Mouse (Mus musculus) G1E-ER4 (cell line): ENCODE data around the gene Timm8b. TPM values are rescaled to one million over a fixed set of nuclear protein-coding genes. Genes with fewer than 3 reads are reported as not detected.

ENCODE experiments used
- GATA1 ChIP-seq: IDR thresholded peaks from one replicate; pipeline ENCODE4 v1.8.0; 2012; ENCODE audit warnings: low read length, inconsistent platforms
- polyA plus RNA-seq: library from polyadenylated mRNA; stranded (reverse); fragments of >175 nt; gene quantifications from 2 replicates; pipeline ENCODE4 v1.2.3, GENCODE M21; 2012

The Timm8b gene
- polyA plus RNA-seq, 1 experiment, result 13.3 TPM

DNA sequence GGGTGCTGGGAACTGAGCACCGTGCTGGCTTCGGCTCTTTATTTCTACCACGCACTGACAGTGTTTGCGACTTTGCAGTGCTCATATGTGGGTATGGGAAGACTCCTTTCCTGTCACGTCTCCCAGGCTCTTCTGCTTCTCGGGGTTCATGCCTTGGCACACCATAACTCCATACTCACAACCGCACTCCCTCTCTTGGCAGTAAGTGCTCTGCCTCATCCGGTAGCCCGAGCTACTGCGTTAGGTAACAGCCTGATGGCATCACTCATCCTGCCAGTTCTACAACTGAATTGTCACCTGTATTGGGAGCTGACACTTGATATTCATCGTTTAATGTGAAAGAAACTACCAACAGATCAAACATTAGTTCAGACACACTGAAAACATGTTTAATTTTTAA is 30.6 kb downstream of the Timm8b start:
- TF ChIP-seq GATA1, result no peak

DNA sequence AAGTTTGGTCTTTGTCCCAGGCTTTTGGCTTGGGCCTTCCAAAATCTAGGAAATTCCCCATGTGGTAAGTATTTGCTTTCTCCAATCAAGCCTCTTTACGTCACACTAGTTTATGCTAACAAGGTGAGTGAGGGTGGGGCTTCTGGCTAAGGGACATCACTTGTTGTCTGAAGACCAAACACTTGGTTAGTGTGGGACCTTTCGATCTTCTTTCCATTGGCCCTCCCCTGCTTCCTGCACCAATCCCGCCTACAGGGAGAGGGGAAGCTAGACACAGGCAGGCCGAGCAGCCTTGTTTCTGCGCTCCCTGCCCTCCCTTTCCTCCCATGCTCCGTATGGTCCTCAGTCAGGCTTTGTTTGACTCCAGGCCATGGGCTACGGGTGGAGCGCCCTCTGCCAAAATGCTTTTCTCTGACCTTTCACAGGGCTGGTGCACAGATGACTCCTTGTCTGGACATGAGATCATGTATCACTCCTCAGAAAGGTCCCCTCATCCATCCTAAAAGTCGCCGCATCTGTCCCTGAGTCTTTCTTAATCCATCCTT is 43.2 kb downstream of the Timm8b start:
- no peak for TF ChIP-seq GATA1

DNA sequence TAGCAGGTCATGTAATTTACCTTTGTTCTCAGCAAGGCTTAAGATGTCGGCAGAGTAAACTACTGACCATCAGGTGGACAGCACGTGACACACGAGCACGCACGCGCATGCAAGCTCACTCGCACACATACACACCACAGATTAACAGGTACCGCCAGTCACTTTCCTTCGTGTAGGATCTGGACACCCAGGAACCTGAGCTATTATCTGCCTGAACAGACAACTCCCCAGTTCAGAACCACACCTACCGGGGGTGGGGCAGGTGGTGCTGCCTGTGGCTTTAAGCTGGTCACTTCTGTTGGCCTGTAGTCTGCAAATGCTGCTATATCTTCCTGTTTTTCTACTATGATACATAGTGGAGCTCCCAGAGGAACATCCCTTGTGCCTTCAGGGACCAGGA is 46.8 kb downstream of the Timm8b start:
- TF ChIP-seq GATA1, result no peak

Other genes starting within 250 kb of the Timm8b start
- gene Plet1, start 109.4 kb upstream of the Timm8b start, polyA plus RNA-seq, result not detected in 2 replicates
- gene Pts, start 75.2 kb upstream of the Timm8b start, polyA plus RNA-seq, result 6.6 and 15.4 TPM in 2 replicates
- not detected in 2 replicates for gene Il18, start 49.1 kb upstream of the Timm8b start, polyA plus RNA-seq
- not detected in 2 replicates for gene Bco2, start 48.7 kb upstream of the Timm8b start, polyA plus RNA-seq
- gene Tex12, start 42.6 kb upstream of the Timm8b start, polyA plus RNA-seq, result not detected in 2 replicates
- gene Sdhd, start 98 bp upstream of the Timm8b start, polyA plus RNA-seq, result 15.5 and 45.5 TPM in 2 replicates
- 0.29 and 0.44 TPM in 2 replicates for gene Pih1d2, start 13.4 kb downstream of the Timm8b start, polyA plus RNA-seq
- gene Nkapd1, start 13.6 kb downstream of the Timm8b start, polyA plus RNA-seq, result 9.5 and 11.1 TPM in 2 replicates
- gene Dlat, start 55.9 kb downstream of the Timm8b start, polyA plus RNA-seq, result 48.6 and 57.7 TPM in 2 replicates
- not detected in 2 replicates for gene Dixdc1, start 135.6 kb downstream of the Timm8b start, polyA plus RNA-seq
- gene 2310030G06Rik, start 142.6 kb downstream of the Timm8b start, polyA plus RNA-seq, result not detected in 2 replicates
- not detected in 2 replicates for gene Cryab, start 147.4 kb downstream of the Timm8b start, polyA plus RNA-seq
- not detected in 2 replicates for gene Hspb2, start 148.4 kb downstream of the Timm8b start, polyA plus RNA-seq
- gene Fdxacb1, start 164.3 kb downstream of the Timm8b start, polyA plus RNA-seq, result 1.9 and 2.1 TPM in 2 replicates
- 12.5 and 18.0 TPM in 2 replicates for gene Alg9, start 171.1 kb downstream of the Timm8b start, polyA plus RNA-seq
- 1.2 and 1.4 TPM in 2 replicates for gene 1110032A03Rik, start 171.6 kb downstream of the Timm8b start, polyA plus RNA-seq
- 15.9 and 23.9 TPM in 2 replicates for gene Ppp2r1b, start 241.4 kb downstream of the Timm8b start, polyA plus RNA-seq